1 mouse cellular context compared by ENCODE assay signal in genomic region chr9:66975239-66975645, GRCm38 (mm10).
TF ChIP-seq lines count a peak whose summit lies in the region.

Gene Lactb (minus strand): TSS chr9:66975484.

TF ChIP-seq in CH12.LX, 34 proteins besides CTCF, POLR2A, EP300 and RAD21 (continued from another document):
- TF ChIP-seq KAT2A (IDR thresholded peaks at IDR 0.05; ENCODE audit: insufficient replicate concordance, low read length) (0 out of 2 replicates have a peak, but pooled peaks have one; percentile 6), MEF2A (IDR thresholded peaks at IDR 0.05; ENCODE audit: borderline replicate concordance, low read depth, low read length) (no peak), MAFK (IDR thresholded peaks at IDR 0.05; ENCODE audit: insufficient replicate concordance, low read length) (no peak), ZNF384 (IDR thresholded peaks at IDR 0.05; ENCODE audit: low read depth, low read length) (no peak), ELF1 (IDR thresholded peaks at IDR 0.05; ENCODE audit: low read depth, low read length) (no peak), UBTF (IDR thresholded peaks at IDR 0.05; ENCODE audit: low read depth, low read length) (no peak), POLR2AphosphoS2 (IDR thresholded peaks at IDR 0.05; ENCODE audit: low read depth, low read length) (no peak), ZKSCAN1 (IDR thresholded peaks at IDR 0.05; ENCODE audit: borderline replicate concordance, low read depth, low read length) (no peak), MAZ (IDR thresholded peaks at IDR 0.05; ENCODE audit: low read depth, low read length) (peak; percentile 68; the same call in 1 of the 2 replicates), TCF12 (IDR thresholded peaks at IDR 0.05; ENCODE audit: low read depth, low read length) (0 out of 2 replicates have a peak, but pooled peaks have one; percentile 15), ZC3H11A (IDR thresholded peaks at IDR 0.05; ENCODE audit: low read depth, low read length) (no peak), PAX5 (IDR thresholded peaks at IDR 0.05; ENCODE audit: low read length) (no peak), IRF4 (IDR thresholded peaks at IDR 0.05; ENCODE audit: low read depth, low read length) (no peak; the same call in 1 of the 2 replicates), CHD1 (IDR thresholded peaks at IDR 0.05; ENCODE audit: low read depth, low read length) (no peak), JUN (IDR thresholded peaks at IDR 0.05; ENCODE audit: insufficient read depth, low read depth, low read length) (no peak), RCOR1 (conservative IDR thresholded peaks at IDR 0.05; ENCODE audit: low read depth, low read length) (no peak), MYC (IDR thresholded peaks at IDR 0.05; ENCODE audit: low read depth, low read length) (no peak), HCFC1 (IDR thresholded peaks at IDR 0.05; ENCODE audit: low read depth, low read length) (peak; percentile 69), TBP (conservative IDR thresholded peaks at IDR 0.05; ENCODE audit: low read depth, low read length) (no peak)
TF ChIP-seq in CH12.LX: peak in this region for 8.
